Mouse (Mus musculus): ENCODE results near the gene Pip5k1c. TPM values are rescaled to one million over a fixed set of nuclear protein-coding genes. Genes with fewer than 3 reads are reported as not detected.
A peak's percentile ranks its signal among the peaks of the same experiment; 100 is the strongest.

The Pip5k1c gene
- polyA plus RNA-seq, 1 experiment from 2014 or later: 62.9 TPM

DNA sequence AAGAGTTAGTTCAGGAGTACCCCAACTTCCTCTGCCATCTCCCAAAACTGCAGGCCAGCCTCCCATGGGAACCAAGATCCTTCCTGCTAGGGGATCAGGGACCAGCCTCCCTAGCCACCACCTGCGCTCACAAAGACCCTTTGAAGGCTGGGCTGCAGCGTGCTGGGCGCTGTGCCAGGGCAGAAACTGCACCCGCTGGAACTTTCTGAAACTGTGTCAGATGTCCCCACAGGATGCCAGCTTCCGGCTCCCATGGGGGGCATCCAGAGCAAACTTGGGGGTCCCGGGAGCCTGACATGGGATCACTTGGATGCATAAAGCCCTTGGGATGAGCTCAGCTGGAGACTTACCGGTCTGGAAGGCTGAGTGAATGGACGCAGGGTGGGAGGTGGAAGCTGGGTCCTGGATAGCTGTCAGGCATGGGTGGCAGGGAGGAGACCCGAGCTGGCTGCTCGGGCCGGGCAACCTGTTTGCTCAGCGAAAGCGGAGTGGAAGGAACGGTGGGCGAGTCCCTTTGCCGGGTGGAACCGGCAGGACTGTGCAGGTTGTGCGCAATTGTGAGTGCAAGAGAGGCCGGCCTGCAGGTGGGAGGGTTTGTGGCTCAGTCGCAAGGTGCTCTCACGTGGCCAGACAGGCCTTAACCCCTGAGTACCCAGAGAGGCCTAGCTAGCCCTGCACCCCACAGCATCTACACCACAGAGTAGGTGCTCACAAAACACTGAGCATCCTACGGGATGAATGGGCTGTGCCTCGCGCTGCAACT, 1.9 kb upstream of the Pip5k1c start:
- WGBS: 14% methylated on average over 24 of the region's 24 CpGs
- H3K4me3 ChIP-seq (ENCODE audit: low read length): peak overlapping the region; percentile 35
- no peaks in the 10 kb centered on the region for H3K9me3 ChIP-seq (ENCODE audit: low read length)
- peak overlapping the region; percentile 71 for H3K27ac ChIP-seq (ENCODE audit: low read length)
- H3K36me3 ChIP-seq (ENCODE audit: insufficient read depth, low read length): no peaks in the 10 kb centered on the region
- H3K4me1 ChIP-seq (ENCODE audit: insufficient read depth, low read length): peaks cover 46% of the 10 kb centered on the region
- H3K4me2 ChIP-seq (replicated peaks; ENCODE audit: low read depth, low read length): peak overlapping the region; percentile 44
- H3K9ac ChIP-seq (replicated peaks; ENCODE audit: low read length): peak overlapping the region; percentile 22
- peaks cover 20% of the 10 kb centered on the region; the same call in 1 of the 2 replicates for H3K27me3 ChIP-seq (ENCODE audit: insufficient read depth, low read length)
- no peak for ATAC-seq (ENCODE audit: low FRiP score, low TSS enrichment)

DNA sequence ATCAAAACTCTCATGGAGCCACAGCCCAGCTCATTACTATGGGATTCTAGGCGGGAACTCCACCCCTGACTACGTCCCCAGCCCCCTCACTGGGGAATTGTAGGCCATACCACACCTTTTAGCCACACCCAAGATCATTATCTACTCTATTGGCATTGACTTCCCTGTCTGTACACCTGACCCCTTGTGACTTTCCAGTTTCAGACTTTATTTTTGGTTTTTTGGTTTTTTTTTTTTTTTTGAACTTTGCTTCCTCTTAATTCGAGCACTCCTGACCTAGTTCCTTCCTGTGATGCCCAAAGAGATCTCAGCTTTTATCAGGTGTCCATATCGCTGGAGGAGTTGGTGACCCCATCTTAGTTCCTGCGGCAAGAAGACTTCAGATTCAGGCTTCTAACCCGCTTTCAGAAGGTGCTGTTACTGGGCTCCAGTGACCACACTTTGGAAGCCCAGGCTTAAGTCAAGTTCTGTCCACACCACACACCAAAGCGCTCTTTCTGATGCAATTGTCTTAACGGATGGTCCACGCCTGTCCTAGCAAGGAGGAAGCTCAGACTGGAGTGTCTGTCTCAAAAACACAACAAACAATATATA, 1.2 kb upstream of the Pip5k1c start, which contains the start of gene Tjp3:
Gene Tjp3, minus strand, starts transcription at position 71 of the 594 bp plus-strand sequence.
- Histone ChIP-seq H3K27me3 (ENCODE audit: insufficient read depth, low read length) (peaks cover 20% of the 10 kb centered on the region; the same call in 1 of the 2 replicates), H3K9me3 (ENCODE audit: low read length) (no peaks in the 10 kb centered on the region), H3K36me3 (ENCODE audit: insufficient read depth, low read length) (no peaks in the 10 kb centered on the region), H3K4me1 (ENCODE audit: insufficient read depth, low read length) (peaks cover 42% of the 10 kb centered on the region), H3K27ac (ENCODE audit: low read length) (peak within 1 kb of the TSS; percentile 71), H3K9ac (replicated peaks; ENCODE audit: low read length) (peak within 1 kb of the TSS; percentile 22), H3K4me3 (ENCODE audit: low read length) (peak within 1 kb of the TSS; percentile 94), H3K4me2 (replicated peaks; ENCODE audit: low read depth, low read length) (peak within 1 kb of the TSS; percentile 93)
- 65% methylated on average over 9 of the region's 9 CpGs for WGBS
- no peak for ATAC-seq (ENCODE audit: low FRiP score, low TSS enrichment)

DNA sequence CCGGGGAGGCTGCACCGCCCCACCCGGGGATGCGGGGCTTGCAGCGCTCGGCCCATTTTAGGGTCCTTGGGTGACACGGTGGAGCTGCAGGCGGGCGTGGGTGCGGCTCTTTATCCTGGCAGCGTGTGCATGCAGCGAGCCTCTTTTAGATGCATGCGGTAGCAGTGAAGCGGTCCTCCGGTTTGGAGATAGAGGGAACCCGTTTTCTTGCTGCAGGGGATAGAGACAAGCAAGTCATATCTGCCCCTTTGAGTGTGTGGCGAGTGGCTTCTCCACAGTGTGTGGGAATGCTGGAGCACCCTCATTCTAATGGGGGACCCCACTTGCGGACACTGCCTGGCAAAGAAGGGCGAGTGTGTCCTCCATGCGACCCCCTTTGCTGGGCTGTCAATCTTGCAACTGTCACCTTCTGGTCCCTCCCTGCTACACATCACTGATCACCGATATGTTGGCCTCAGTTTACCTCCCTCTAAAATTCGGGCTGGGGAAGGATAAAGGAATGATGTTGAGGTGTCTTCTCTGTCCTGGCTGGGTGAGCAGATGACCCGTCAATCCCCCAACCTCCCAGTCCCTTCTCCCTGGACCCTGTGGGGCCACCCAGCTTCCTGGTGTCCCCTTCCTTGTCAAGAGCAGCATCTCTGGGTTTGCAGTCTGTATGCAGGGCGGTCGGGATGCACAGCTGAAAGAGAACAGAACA, 719 bp downstream of the Pip5k1c start:
- H3K9ac ChIP-seq (replicated peaks; ENCODE audit: low read length): peak overlapping the region; percentile 87
- H3K9me3 ChIP-seq (ENCODE audit: low read length): no peaks in the 10 kb centered on the region
- H3K36me3 ChIP-seq (ENCODE audit: insufficient read depth, low read length): no peaks in the 10 kb centered on the region
- H3K27ac ChIP-seq (ENCODE audit: low read length): peak overlapping the region; percentile 88
- 2% methylated on average over 25 of the region's 25 CpGs for WGBS
- H3K4me1 ChIP-seq (ENCODE audit: insufficient read depth, low read length): peaks cover 40% of the 10 kb centered on the region
- peak overlapping the region; percentile 93 for H3K4me2 ChIP-seq (replicated peaks; ENCODE audit: low read depth, low read length)
- ATAC-seq (ENCODE audit: low FRiP score, low TSS enrichment): peak; percentile 0; the same call in 1 of the 2 replicates
- H3K4me3 ChIP-seq (ENCODE audit: low read length): peak overlapping the region; percentile 94
- H3K27me3 ChIP-seq (ENCODE audit: insufficient read depth, low read length): peaks cover 20% of the 10 kb centered on the region; the same call in 1 of the 2 replicates

DNA sequence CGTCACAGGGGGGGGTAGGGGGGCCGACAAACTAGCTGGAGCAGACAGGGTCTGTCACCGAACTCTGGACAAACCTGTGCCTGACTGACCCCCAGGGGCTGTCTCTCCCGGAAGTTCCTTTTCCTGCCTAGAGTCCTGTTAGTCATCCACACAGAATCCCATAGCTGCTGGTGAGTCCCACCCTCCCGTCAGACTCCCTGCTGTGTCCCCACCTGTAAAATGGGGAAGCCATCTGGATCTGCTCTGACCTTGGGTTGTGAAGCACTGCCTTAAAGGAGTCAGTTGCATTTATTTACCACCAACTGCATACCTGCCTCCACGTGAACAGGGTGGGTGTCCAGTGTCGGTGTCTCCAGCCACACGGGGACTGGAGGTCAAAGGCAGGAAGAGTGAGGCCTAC, 1.7 kb downstream of the Pip5k1c start:
- Histone ChIP-seq H3K4me2 (replicated peaks; ENCODE audit: low read depth, low read length) (peak overlapping the region; percentile 93), H3K27ac (ENCODE audit: low read length) (no peak overlapping the region), H3K9ac (replicated peaks; ENCODE audit: low read length) (peak overlapping the region; percentile 87), H3K4me3 (ENCODE audit: low read length) (peak overlapping the region; percentile 94), H3K36me3 (ENCODE audit: insufficient read depth, low read length) (no peaks in the 10 kb centered on the region), H3K4me1 (ENCODE audit: insufficient read depth, low read length) (peaks cover 46% of the 10 kb centered on the region), H3K9me3 (ENCODE audit: low read length) (no peaks in the 10 kb centered on the region), H3K27me3 (ENCODE audit: insufficient read depth, low read length) (peaks cover 20% of the 10 kb centered on the region; the same call in 1 of the 2 replicates)
- no peak for ATAC-seq (ENCODE audit: low FRiP score, low TSS enrichment)
- 26% methylated on average over 8 of the region's 8 CpGs for WGBS

DNA sequence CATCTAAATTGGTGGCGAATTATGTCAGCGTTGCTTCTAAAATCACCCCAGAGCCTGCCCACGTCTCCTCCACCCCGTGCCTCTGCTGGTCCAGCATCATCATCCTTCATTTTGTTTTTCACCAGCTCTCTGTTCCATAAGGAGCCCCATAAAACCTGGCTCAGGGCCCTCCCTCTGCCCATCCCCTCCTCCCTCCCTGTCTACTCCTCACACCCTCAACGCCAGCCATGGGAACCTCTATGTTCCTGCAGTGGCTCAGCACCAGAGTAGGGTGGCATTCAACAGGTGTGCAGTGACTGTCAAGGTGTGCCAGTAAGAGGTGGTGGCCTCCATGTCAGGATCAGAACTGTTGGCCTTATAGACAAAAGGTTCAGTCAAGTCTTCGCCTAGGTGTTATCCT, 2.4 kb downstream of the Pip5k1c start:
- Histone ChIP-seq H3K4me3 (ENCODE audit: low read length) (no peak overlapping the region), H3K27me3 (ENCODE audit: insufficient read depth, low read length) (peaks cover 15% of the 10 kb centered on the region; the same call in 1 of the 2 replicates), H3K36me3 (ENCODE audit: insufficient read depth, low read length) (no peaks in the 10 kb centered on the region), H3K9ac (replicated peaks; ENCODE audit: low read length) (no peak overlapping the region), H3K4me2 (replicated peaks; ENCODE audit: low read depth, low read length) (no peak overlapping the region), H3K9me3 (ENCODE audit: low read length) (no peaks in the 10 kb centered on the region), H3K4me1 (ENCODE audit: insufficient read depth, low read length) (peaks cover 51% of the 10 kb centered on the region), H3K27ac (ENCODE audit: low read length) (no peak overlapping the region)
- ATAC-seq (ENCODE audit: low FRiP score, low TSS enrichment): no peak
- WGBS: 88% methylated on average over 6 of the region's 6 CpGs

DNA sequence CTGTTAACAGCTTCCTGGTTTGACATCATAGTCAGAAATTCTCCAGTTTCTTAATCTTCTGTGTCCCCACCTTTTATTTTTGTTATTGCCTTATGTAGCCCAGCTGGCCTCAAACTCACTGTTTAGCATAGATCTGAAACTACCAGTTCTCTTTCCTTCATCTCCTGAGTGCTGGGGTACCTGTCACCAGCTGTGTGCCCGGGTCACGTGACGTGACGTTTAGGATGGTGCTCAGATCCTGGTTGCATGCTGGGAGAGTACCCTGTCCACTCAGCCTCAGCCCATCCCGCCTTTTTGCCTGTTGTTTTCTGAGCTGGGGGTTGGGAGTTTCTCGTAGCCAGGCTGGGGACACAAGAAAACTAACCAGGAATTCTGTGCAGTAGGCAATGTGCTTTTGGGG, 4.5 kb downstream of the Pip5k1c start:
- H3K9ac ChIP-seq (replicated peaks; ENCODE audit: low read length): peak overlapping the region; percentile 40; the same call in 1 of the 2 replicates
- ATAC-seq (ENCODE audit: low FRiP score, low TSS enrichment): no peak
- no peak overlapping the region for H3K4me3 ChIP-seq (ENCODE audit: low read length)
- no peaks in the 10 kb centered on the region for H3K9me3 ChIP-seq (ENCODE audit: low read length)
- 75% methylated on average over 6 of the region's 6 CpGs for WGBS
- H3K4me1 ChIP-seq (ENCODE audit: insufficient read depth, low read length): peaks cover 70% of the 10 kb centered on the region
- peak overlapping the region; percentile 80 for H3K27ac ChIP-seq (ENCODE audit: low read length)
- H3K4me2 ChIP-seq (replicated peaks; ENCODE audit: low read depth, low read length): 0 out of 2 replicates have a peak overlapping the region, but pooled peaks have one; percentile 14
- H3K27me3 ChIP-seq (ENCODE audit: insufficient read depth, low read length): no peaks in the 10 kb centered on the region
- H3K36me3 ChIP-seq (ENCODE audit: insufficient read depth, low read length): no peaks in the 10 kb centered on the region

DNA sequence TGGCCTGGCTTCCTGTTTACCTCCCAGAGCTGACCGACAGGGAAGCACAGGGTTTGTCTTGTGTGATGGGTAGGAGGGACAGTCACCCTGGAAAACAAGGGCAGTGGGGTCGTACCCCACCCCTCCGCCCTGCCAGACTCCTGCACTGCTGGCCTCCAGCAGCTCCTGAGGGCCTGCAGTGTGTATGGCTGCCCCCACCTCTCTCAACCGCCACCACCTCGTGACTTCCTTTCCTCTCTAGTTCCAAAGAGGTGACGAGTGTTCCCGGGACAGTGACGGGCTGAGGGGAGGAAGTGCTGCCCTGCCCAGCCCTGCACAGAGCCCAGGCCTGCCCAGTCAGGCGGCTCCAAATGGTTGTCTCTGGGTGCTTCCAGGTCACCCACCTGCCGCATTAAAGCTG, 5.1 kb downstream of the Pip5k1c start:
- Histone ChIP-seq H3K27me3 (ENCODE audit: insufficient read depth, low read length) (no peaks in the 10 kb centered on the region), H3K9ac (replicated peaks; ENCODE audit: low read length) (peak overlapping the region; percentile 40; the same call in 1 of the 2 replicates), H3K4me3 (ENCODE audit: low read length) (no peak overlapping the region), H3K9me3 (ENCODE audit: low read length) (no peaks in the 10 kb centered on the region), H3K4me2 (replicated peaks; ENCODE audit: low read depth, low read length) (peak overlapping the region; percentile 14), H3K4me1 (ENCODE audit: insufficient read depth, low read length) (peaks cover 75% of the 10 kb centered on the region), H3K36me3 (ENCODE audit: insufficient read depth, low read length) (no peaks in the 10 kb centered on the region), H3K27ac (ENCODE audit: low read length) (peak overlapping the region; percentile 80)
- ATAC-seq (ENCODE audit: low FRiP score, low TSS enrichment): peak; percentile 43
- 27% methylated on average over 9 of the region's 10 CpGs for WGBS

DNA sequence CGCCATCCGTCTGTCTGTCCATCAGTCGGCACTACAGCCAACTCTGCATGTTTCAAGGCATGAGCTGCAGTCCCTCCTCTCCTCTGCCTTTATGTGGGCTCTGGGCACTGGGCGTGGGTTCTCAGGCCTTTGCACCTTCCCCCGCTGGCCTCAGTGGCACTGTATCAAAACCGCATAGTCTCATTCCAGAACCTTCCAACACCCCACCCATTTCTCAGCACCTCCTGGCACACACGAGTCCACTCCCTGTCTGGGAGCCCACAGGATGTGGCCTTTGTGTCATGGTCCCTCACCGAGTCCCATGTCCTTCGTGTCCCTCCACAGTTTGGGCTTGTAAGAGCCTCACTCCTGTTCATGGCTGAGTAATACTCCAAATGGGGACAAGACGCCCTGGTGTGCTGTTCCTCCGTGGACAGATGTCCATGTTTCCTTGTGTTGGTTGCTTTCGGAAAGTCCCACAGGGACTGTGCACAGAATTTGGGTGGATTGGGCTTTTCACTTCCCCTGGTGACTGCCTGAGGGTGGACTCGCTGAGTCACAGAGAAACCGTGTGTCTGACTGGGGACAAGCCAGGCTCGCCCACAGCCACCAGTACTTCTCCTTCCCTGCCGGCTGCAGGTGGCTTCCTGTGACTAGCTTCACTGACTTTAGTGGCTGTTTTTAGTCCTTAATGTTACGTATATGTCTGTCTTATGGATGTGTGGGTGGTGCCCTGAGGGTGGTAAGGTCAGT, 5.8 kb downstream of the Pip5k1c start:
- Histone ChIP-seq H3K4me3 (ENCODE audit: low read length) (no peak overlapping the region), H3K9me3 (ENCODE audit: low read length) (no peaks in the 10 kb centered on the region), H3K4me2 (replicated peaks; ENCODE audit: low read depth, low read length) (no peak overlapping the region), H3K27me3 (ENCODE audit: insufficient read depth, low read length) (no peaks in the 10 kb centered on the region), H3K4me1 (ENCODE audit: insufficient read depth, low read length) (peaks cover 82% of the 10 kb centered on the region), H3K36me3 (ENCODE audit: insufficient read depth, low read length) (no peaks in the 10 kb centered on the region), H3K9ac (replicated peaks; ENCODE audit: low read length) (no peak overlapping the region), H3K27ac (ENCODE audit: low read length) (peak overlapping the region; percentile 87)
- ATAC-seq (ENCODE audit: low FRiP score, low TSS enrichment): no peak
- 88% methylated on average over 17 of the region's 17 CpGs for WGBS

All from kidney, embryonic 16.5 days (tissue).